Mouse (Mus musculus): Measurements from ENCODE around the gene Rab5if. TPM values are rescaled to one million over a fixed set of nuclear protein-coding genes. Genes with fewer than 3 reads are reported as not detected.
A peak's percentile ranks its signal among the peaks of the same experiment; 100 is the strongest.

Gene Rab5if
- polyA plus RNA-seq, 1 experiment from 2014 or later: 276 TPM

DNA sequence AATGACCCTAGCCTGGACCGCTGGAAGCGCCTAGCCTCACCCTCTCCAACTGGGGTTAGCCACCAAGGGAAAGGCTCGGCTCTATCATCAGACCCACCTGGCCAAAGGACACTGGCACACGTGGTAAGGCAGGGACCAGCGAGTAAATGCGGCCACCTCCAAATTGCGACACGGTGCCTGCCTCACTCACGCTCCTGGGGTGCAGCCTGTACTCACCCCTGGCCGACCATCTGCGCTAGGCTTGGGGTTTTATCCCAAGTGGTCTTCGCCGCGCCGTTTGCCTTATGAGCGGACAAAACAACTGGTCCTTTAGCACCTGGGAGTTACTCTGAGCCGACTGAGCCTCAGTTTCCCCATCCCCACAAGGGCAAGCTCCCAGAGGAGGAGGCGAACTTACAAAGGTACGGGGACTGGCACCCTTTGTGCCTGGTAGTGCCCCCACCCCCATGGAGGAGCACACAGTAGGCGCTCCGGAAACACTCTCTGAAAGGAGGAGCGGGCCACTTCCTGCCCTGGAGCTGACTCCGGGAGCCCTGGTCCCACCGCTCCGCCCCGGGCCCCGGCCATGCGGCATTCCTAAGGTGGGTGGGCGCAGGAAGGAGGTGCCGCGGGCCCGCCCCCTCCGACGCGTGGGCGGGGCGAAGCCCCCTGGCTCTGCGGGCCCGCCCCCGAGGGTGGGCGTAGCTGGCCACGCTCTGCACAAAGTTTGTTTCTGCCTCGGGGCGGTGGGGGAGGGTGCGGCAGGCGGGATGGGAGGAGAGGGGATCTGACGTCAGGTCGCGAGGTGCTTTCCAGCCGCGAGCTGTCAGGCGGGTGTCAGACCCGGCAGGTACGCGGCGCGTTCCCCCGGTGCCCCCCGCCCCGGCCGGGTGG lies 23.4 kb upstream of the Rab5if start, which contains the start of gene Tgif2:
TSS of gene Tgif2 (plus strand) at position 689 of the 873 bp plus-strand sequence.
- H3K27me3 ChIP-seq (replicated peaks; ENCODE audit: control insufficient read depth, insufficient read depth, low read length): no peaks in the 10 kb centered on the region
- peak within 1 kb of the TSS; percentile 96 for H3K27ac ChIP-seq (ENCODE audit: low read depth)
- ATAC-seq (replicated peaks; ENCODE audit: low FRiP score, low TSS enrichment, low read depth) (peak; percentile 86), DNase-seq (ENCODE audit: low spot score) (peak; percentile 95)
- H3K9ac ChIP-seq (ENCODE audit: low read length): peak within 1 kb of the TSS; percentile 97
- WGBS: 2% methylated on average over 60 of the region's 61 CpGs
- H3K9me3 ChIP-seq (ENCODE audit: control insufficient read depth, low read length): no peaks in the 10 kb centered on the region
- peak within 1 kb of the TSS; percentile 92 for H3K4me3 ChIP-seq (ENCODE audit: low read depth, low read length)
- H3K36me3 ChIP-seq (ENCODE audit: control insufficient read depth, insufficient read depth, low read length): peaks cover 25% of the 10 kb centered on the region
- H3K4me2 ChIP-seq (ENCODE audit: low read length): peak within 1 kb of the TSS; percentile 80
- H3K4me1 ChIP-seq (replicated peaks; ENCODE audit: control insufficient read depth, insufficient read depth, low read length): peaks cover 50% of the 10 kb centered on the region

DNA sequence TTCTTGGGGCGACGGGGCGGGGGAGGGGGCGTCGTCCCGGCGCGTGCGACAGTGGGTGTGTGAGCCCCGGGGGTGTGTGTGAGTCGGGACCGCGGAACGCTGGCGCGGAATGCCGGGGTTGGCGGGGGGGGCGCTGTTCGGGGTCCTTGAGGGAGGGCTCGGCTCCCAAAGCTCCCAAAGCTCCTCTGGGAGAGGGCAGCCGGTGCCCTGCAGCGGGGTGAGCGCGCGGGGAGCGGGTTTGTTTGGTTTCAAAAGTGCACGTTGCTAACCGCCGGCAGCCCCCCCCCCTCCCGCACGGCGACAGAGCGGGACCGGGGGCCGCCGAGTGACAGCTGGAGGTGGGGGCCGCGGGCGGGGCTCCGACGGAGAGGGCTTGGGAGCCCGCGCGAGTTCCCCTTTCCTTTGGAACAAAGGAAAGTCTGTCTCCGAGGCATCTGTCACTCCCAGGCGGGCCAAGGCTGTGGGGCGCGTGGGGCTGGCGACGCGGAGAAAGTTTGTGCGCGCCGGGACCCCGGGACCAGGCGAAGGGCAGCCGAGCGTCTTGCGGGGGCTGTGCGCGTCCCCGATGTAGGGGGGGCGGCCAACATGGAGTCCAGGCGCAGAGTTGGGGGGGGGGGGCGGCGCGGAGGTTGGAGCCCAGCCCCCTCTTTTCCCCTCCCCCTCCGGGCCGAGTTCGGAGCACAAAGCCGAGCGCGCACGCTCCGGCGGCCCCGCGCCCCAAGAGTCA lies 22.5 kb upstream of the Rab5if start:
- H3K36me3 ChIP-seq (ENCODE audit: control insufficient read depth, insufficient read depth, low read length): peaks cover 25% of the 10 kb centered on the region
- peak overlapping the region; percentile 80 for H3K4me2 ChIP-seq (ENCODE audit: low read length)
- DNase-seq (ENCODE audit: low spot score): peak; percentile 87
- ATAC-seq (replicated peaks; ENCODE audit: low FRiP score, low TSS enrichment, low read depth): peak; percentile 38
- peak overlapping the region; percentile 97 for H3K9ac ChIP-seq (ENCODE audit: low read length)
- H3K4me1 ChIP-seq (replicated peaks; ENCODE audit: control insufficient read depth, insufficient read depth, low read length): peaks cover 59% of the 10 kb centered on the region
- H3K9me3 ChIP-seq (ENCODE audit: control insufficient read depth, low read length): no peaks in the 10 kb centered on the region
- peak overlapping the region; percentile 92 for H3K4me3 ChIP-seq (ENCODE audit: low read depth, low read length)
- under 1% methylated on average over 63 of the region's 79 CpGs for WGBS
- H3K27me3 ChIP-seq (replicated peaks; ENCODE audit: control insufficient read depth, insufficient read depth, low read length): no peaks in the 10 kb centered on the region
- peak overlapping the region; percentile 96 for H3K27ac ChIP-seq (ENCODE audit: low read depth)

DNA sequence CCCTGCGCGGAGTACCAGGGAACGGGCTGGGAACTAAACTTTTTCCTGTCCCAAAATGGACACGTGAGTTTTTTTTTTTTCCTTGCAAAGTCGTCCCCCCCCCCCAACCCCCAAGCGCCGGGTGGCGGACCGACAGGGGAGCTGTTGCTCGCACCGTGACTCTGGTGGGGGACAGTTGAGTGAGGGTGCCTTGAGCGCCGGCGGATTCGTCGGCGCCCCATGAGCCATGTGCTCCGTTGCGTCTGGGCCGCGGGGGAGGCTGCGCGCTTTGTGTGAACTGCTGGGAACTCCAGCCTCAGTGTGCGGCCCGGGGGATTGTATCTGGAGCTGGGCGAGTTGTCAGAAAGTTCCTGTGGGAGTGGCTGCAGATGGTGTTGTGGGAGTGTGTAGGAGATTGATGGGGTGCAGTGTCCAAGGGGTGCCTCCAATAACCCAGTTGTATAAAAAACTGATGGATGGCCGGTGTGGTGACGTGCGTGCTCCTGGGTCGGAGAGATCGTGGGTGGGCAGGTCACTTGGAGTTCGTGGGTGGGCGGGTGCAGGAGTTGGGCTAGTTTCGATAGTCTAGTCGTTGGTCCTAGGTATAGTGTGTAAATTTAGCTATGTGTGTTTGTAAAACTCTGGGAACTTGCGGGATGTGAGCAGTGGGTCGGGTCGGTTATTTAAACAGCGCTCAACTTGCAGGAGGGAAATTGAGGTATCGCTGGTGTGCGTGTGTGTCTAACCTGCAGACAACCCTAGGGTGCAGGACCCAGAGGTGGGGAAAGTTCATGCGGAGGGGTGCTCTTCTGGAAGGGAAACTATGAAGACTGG lies 21.7 kb upstream of the Rab5if start:
- Histone ChIP-seq H3K27ac (ENCODE audit: low read depth) (peak overlapping the region; percentile 96), H3K27me3 (replicated peaks; ENCODE audit: control insufficient read depth, insufficient read depth, low read length) (no peaks in the 10 kb centered on the region), H3K4me2 (ENCODE audit: low read length) (peak overlapping the region; percentile 80), H3K4me1 (replicated peaks; ENCODE audit: control insufficient read depth, insufficient read depth, low read length) (peaks cover 60% of the 10 kb centered on the region), H3K4me3 (ENCODE audit: low read depth, low read length) (peak overlapping the region; percentile 92), H3K9ac (ENCODE audit: low read length) (peak overlapping the region; percentile 97), H3K36me3 (ENCODE audit: control insufficient read depth, insufficient read depth, low read length) (peaks cover 27% of the 10 kb centered on the region), H3K9me3 (ENCODE audit: control insufficient read depth, low read length) (no peaks in the 10 kb centered on the region)
- ATAC-seq (replicated peaks; ENCODE audit: low FRiP score, low TSS enrichment, low read depth): peak; percentile 16; the same call in 1 of the 2 replicates
- WGBS: under 1% methylated on average over 41 of the region's 42 CpGs
- DNase-seq (ENCODE audit: low spot score): peak; percentile 86

DNA sequence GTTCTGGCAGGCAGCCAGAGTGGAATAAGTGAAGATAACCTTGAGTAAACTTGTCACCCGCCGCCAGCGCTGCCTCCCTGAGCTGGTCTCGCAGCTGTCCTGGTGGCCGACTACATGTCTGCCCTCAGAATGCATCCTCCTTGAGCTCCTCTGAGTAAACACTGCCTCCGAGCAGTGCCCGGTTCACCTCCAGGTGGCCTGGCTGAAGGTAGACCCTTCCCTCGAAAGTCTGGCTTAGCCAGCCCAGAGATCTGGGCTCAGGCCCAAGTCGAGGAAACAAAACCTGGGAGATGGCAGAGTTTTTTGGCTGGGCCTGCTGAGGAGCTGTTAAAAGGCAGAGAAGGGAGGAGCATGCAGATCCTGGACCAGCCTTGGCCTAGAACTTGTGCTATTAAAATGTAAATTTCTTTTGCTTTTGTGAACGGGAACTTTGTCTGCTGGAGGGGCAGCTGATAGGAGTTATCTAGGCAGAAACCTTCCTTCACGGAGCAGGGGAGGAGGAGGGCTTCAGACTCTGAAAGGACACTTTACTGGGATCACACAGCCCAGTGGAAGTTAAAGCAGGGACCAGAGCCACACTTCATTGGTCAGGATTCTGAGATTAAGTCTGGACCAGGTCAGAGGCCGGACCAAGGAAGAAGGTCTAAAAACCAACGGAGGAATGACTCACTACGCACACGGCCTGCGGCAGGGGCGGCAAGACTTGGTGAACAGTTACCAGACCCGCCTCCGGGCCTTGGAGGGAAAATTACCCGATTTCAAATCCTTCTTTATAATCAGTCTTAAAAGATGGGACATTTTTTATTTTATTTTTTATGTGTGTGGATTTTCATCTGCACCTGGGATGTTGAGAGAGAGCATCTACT lies 20.9 kb upstream of the Rab5if start:
- 4% methylated on average over 20 of the region's 20 CpGs for whole genome bisulfite sequencing
- peak; percentile 81 for DNase-seq (ENCODE audit: low spot score)
- Histone ChIP-seq H3K9ac (ENCODE audit: low read length) (peak overlapping the region; percentile 97), H3K4me1 (replicated peaks; ENCODE audit: control insufficient read depth, insufficient read depth, low read length) (peaks cover 60% of the 10 kb centered on the region), H3K36me3 (ENCODE audit: control insufficient read depth, insufficient read depth, low read length) (peaks cover 27% of the 10 kb centered on the region), H3K27ac (ENCODE audit: low read depth) (peak overlapping the region; percentile 96), H3K27me3 (replicated peaks; ENCODE audit: control insufficient read depth, insufficient read depth, low read length) (no peaks in the 10 kb centered on the region), H3K4me3 (ENCODE audit: low read depth, low read length) (peak overlapping the region; percentile 92), H3K4me2 (ENCODE audit: low read length) (peak overlapping the region; percentile 80), H3K9me3 (ENCODE audit: control insufficient read depth, low read length) (no peaks in the 10 kb centered on the region)
- ATAC-seq (replicated peaks; ENCODE audit: low FRiP score, low TSS enrichment, low read depth): no peak

DNA sequence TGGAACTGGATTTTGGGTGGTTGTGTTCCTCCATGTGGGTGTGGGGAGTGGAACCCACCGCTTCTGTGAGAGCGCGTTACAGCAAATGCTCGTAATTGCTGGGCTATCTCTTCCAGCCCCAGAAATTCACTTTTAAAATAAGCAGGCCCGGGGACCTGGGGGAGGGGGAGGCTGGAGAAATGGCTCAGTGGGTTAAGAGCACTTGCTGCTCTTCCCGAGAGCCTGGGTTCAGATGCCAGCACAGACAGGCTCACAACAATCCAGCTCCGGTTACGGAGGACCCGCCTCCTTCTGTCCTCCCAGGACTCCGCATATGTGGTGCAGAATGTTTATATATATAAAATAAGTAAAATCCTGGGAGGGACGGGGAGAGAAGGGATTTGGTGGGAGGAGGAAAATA lies 20.2 kb upstream of the Rab5if start:
- Histone ChIP-seq H3K9me3 (ENCODE audit: control insufficient read depth, low read length) (no peaks in the 10 kb centered on the region), H3K9ac (ENCODE audit: low read length) (peak overlapping the region; percentile 97), H3K27ac (ENCODE audit: low read depth) (peak overlapping the region; percentile 96; the same call in 1 of the 2 replicates), H3K27me3 (replicated peaks; ENCODE audit: control insufficient read depth, insufficient read depth, low read length) (no peaks in the 10 kb centered on the region), H3K36me3 (ENCODE audit: control insufficient read depth, insufficient read depth, low read length) (peaks cover 29% of the 10 kb centered on the region), H3K4me3 (ENCODE audit: low read depth, low read length) (peak overlapping the region; percentile 92), H3K4me1 (replicated peaks; ENCODE audit: control insufficient read depth, insufficient read depth, low read length) (peaks cover 55% of the 10 kb centered on the region), H3K4me2 (ENCODE audit: low read length) (peak overlapping the region; percentile 80)
- ATAC-seq (replicated peaks; ENCODE audit: low FRiP score, low TSS enrichment, low read depth): no peak
- WGBS: 11% methylated on average over 11 of the region's 11 CpGs
- DNase-seq (ENCODE audit: low spot score): no peak

DNA sequence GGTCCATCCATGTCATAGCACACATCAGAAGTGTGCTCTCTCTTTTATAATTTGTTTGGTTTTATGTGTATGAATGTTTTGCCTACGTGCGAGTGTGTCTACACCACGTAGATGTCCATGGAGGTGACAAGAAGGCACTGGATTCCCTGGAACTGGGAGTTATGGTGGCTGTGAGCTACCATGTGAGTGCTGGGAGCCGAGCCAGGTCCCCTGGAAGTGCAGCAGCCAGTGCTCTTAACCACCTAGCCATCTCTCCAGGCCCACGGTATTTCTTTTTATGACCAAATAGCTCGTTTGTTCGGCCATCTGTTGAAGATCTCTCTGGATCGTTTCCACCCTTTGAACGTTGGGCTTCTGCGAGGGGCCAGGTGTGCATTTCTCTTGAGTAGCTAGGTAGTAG lies 19.6 kb upstream of the Rab5if start:
- DNase-seq (ENCODE audit: low spot score): no peak
- H3K4me2 ChIP-seq (ENCODE audit: low read length): peak overlapping the region; percentile 80
- no peak overlapping the region; the same call in 1 of the 2 replicates for H3K9ac ChIP-seq (ENCODE audit: low read length)
- ATAC-seq (replicated peaks; ENCODE audit: low FRiP score, low TSS enrichment, low read depth): no peak
- no peak overlapping the region for H3K27ac ChIP-seq (ENCODE audit: low read depth)
- peaks cover 35% of the 10 kb centered on the region for H3K36me3 ChIP-seq (ENCODE audit: control insufficient read depth, insufficient read depth, low read length)
- H3K27me3 ChIP-seq (replicated peaks; ENCODE audit: control insufficient read depth, insufficient read depth, low read length): no peaks in the 10 kb centered on the region
- peak overlapping the region; percentile 92; the same call in 1 of the 2 replicates for H3K4me3 ChIP-seq (ENCODE audit: low read depth, low read length)
- no peaks in the 10 kb centered on the region for H3K9me3 ChIP-seq (ENCODE audit: control insufficient read depth, low read length)
- 46% methylated on average over 10 of the region's 10 CpGs for WGBS
- H3K4me1 ChIP-seq (replicated peaks; ENCODE audit: control insufficient read depth, insufficient read depth, low read length): peaks cover 49% of the 10 kb centered on the region

DNA sequence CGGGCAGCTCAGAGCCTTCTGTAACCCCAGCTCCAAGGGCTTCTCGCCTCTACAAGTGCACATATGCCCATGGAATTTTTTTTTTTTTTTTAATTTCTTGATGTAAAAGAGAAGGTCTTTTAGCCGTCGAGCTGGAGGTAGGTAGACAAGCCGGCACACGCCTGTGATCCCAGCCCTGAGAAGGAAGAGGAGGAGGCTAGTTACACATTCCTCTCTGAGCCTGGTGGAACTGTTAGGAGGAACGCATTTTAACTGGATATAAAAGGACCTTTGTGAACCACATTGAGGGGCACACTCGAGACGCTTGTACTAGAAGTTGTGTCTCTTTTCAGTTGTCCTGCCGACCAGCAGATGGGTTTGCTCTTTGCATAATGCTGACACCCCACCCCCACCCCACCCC lies 18.2 kb upstream of the Rab5if start:
- no peak overlapping the region for H3K27ac ChIP-seq (ENCODE audit: low read depth)
- no peaks in the 10 kb centered on the region for H3K9me3 ChIP-seq (ENCODE audit: control insufficient read depth, low read length)
- H3K4me1 ChIP-seq (replicated peaks; ENCODE audit: control insufficient read depth, insufficient read depth, low read length): peaks cover 38% of the 10 kb centered on the region

More for the DNA sequence above, 18.2 kb upstream of the Rab5if start:
- H3K4me2 ChIP-seq (ENCODE audit: low read length): no peak overlapping the region
- H3K36me3 ChIP-seq (ENCODE audit: control insufficient read depth, insufficient read depth, low read length): peaks cover 48% of the 10 kb centered on the region
- H3K4me3 ChIP-seq (ENCODE audit: low read depth, low read length): no peak overlapping the region
- H3K27me3 ChIP-seq (replicated peaks; ENCODE audit: control insufficient read depth, insufficient read depth, low read length): no peaks in the 10 kb centered on the region
- H3K9ac ChIP-seq (ENCODE audit: low read length): no peak overlapping the region
- no peak for DNase-seq (ENCODE audit: low spot score)
- WGBS: 54% methylated on average over 10 of the region's 10 CpGs
- ATAC-seq (replicated peaks; ENCODE audit: low FRiP score, low TSS enrichment, low read depth): no peak
